Mouse (Mus musculus): ENCODE data around the gene Cbfa2t3. TPM values are rescaled to one million over a fixed set of nuclear protein-coding genes. Genes with fewer than 3 reads are reported as not detected.

Gene Cbfa2t3
- total and polyA plus RNA-seq, 2 experiments from 2014 or later = 5.6 to 9.5 TPM

- no peak overlapping the region for H3K4me2 ChIP-seq (ENCODE audit: low read depth)
- H3K27me3 ChIP-seq (ENCODE audit: insufficient read depth, low read length) = no peaks in the 10 kb centered on the region
- DNase-seq (no peak), ATAC-seq (no peak)
- H3K4me3 ChIP-seq (ENCODE audit: low read depth, low read length) = no peak overlapping the region
- H3K36me3 ChIP-seq (ENCODE audit: insufficient read depth) = no peaks in the 10 kb centered on the region; the same call in 1 of the 2 replicates
- no peak for TF ChIP-seq CTCF (IDR thresholded peaks at IDR 0.05; ENCODE audit: low read depth)
- H3K9me3 ChIP-seq (ENCODE audit: low read length) = no peaks in the 10 kb centered on the region
- H3K27ac ChIP-seq (ENCODE audit: low read depth, low read length) = no peak overlapping the region
- no peaks in the 10 kb centered on the region for H3K4me1 ChIP-seq (ENCODE audit: insufficient read depth)
- WGBS = 90% methylated on average over 17 of the region's 17 CpGs
- no peak overlapping the region for H3K9ac ChIP-seq
Measured at GRCm38 (mm10) chr8:122623844-122624642, 74.9 kb downstream of the Cbfa2t3 start.

DNA sequence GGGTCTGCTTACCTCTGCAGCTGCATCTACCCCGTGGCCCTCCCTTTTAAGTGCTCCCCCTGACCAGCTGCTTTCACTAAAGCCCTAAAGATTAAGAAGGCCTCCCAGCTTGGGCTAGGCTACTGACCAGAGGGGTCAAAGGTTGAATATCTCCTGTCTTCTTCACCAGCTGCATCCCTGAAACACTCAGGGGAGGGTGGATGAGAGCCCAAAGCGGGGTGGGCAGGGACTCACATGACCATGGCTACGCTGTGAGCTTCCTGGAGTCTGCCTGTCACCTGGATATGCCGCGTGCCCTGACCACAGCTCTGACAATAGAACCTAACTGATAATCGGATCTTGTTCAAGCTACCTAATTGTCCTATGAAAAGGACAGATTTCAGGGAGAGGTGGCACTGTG, 76.2 kb downstream of the Cbfa2t3 start, which contains the start of gene Pabpn1l:
Gene Pabpn1l (minus strand): TSS at position 13 of the 400 bp plus-strand sequence.
- no peak for TF ChIP-seq CTCF (IDR thresholded peaks at IDR 0.05; ENCODE audit: low read depth)
- Histone ChIP-seq H3K4me2 (ENCODE audit: low read depth) (no peak within 1 kb of the TSS), H3K9ac (no peak within 1 kb of the TSS), H3K36me3 (ENCODE audit: insufficient read depth) (no peaks in the 10 kb centered on the region), H3K4me1 (ENCODE audit: insufficient read depth) (no peaks in the 10 kb centered on the region), H3K9me3 (ENCODE audit: low read length) (no peaks in the 10 kb centered on the region), H3K27ac (ENCODE audit: low read depth, low read length) (no peak within 1 kb of the TSS), H3K27me3 (ENCODE audit: insufficient read depth, low read length) (no peaks in the 10 kb centered on the region), H3K4me3 (ENCODE audit: low read depth, low read length) (no peak within 1 kb of the TSS)
- ATAC-seq (no peak), DNase-seq (no peak)
- WGBS = 67% methylated on average over 6 of the region's 6 CpGs

GRCm38 (mm10) chr8:122620446-122620845, 78.5 kb downstream of the Cbfa2t3 start:
- 39% methylated on average over 5 of the region's 5 CpGs for WGBS

GRCm38 (mm10) chr8:122618660-122619378, 80.1 kb downstream of the Cbfa2t3 start:
- Histone ChIP-seq H3K36me3 (ENCODE audit: insufficient read depth) (peaks cover 12% of the 10 kb centered on the region; the same call in 1 of the 2 replicates), H3K4me2 (ENCODE audit: low read depth) (no peak overlapping the region), H3K9ac (no peak overlapping the region), H3K27me3 (ENCODE audit: insufficient read depth, low read length) (no peaks in the 10 kb centered on the region), H3K27ac (ENCODE audit: low read depth, low read length) (no peak overlapping the region), H3K9me3 (ENCODE audit: low read length) (no peaks in the 10 kb centered on the region), H3K4me3 (ENCODE audit: low read depth, low read length) (no peak overlapping the region), H3K4me1 (ENCODE audit: insufficient read depth) (no peaks in the 10 kb centered on the region)
- ATAC-seq = no peak
- DNase-seq = no peak
- no peak for TF ChIP-seq CTCF (IDR thresholded peaks at IDR 0.05; ENCODE audit: low read depth)
- WGBS = 65% methylated on average over 6 of the region's 6 CpGs

More at GRCm38 (mm10) chr8:122620446-122620845, 78.5 kb downstream of the Cbfa2t3 start:
- Histone ChIP-seq H3K4me2 (ENCODE audit: low read depth) (no peak overlapping the region), H3K9me3 (ENCODE audit: low read length) (no peaks in the 10 kb centered on the region), H3K27ac (ENCODE audit: low read depth, low read length) (no peak overlapping the region), H3K27me3 (ENCODE audit: insufficient read depth, low read length) (no peaks in the 10 kb centered on the region), H3K4me3 (ENCODE audit: low read depth, low read length) (no peak overlapping the region), H3K36me3 (ENCODE audit: insufficient read depth) (0 out of 2 replicates have a peak, but pooled peaks cover under 1% of the 10 kb centered on the region), H3K9ac (no peak overlapping the region), H3K4me1 (ENCODE audit: insufficient read depth) (no peaks in the 10 kb centered on the region)
- TF ChIP-seq CTCF (IDR thresholded peaks at IDR 0.05; ENCODE audit: low read depth) = no peak
- no peak for ATAC-seq
- DNase-seq = no peak

DNA sequence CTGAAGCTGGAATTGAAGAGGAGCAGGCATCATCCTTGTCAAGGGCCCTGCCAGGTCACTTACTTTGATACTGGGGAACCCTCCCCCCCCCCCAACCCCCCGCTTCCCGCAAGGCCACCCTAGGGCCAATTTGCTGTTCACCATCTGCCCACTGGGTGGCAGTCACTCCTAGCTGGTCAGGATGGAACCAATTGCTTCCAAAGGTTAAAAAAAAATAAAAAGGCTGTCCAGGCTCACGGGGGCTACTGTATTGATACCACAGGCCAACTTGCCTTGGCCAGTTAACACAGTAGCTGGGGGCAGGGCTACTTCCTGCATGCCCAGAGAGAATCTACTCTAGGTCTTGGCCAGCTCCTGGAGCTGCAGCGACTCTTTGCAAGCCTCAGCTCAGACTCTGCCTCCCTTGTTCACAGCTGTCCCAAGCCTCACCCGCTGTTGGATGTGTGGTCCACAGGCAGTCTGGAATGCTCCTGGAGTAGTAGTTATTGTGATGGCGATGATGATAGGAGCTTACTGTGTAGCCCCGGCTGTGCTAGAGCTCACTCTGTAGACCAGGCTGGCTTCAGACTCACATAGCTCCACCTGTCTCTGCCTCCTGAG, 80.9 kb downstream of the Cbfa2t3 start:
- DNase-seq = peak; percentile 85
- Histone ChIP-seq H3K9me3 (ENCODE audit: low read length) (no peaks in the 10 kb centered on the region), H3K4me3 (ENCODE audit: low read depth, low read length) (no peak overlapping the region), H3K4me1 (ENCODE audit: insufficient read depth) (no peaks in the 10 kb centered on the region), H3K27me3 (ENCODE audit: insufficient read depth, low read length) (no peaks in the 10 kb centered on the region), H3K27ac (ENCODE audit: low read depth, low read length) (no peak overlapping the region), H3K9ac (no peak overlapping the region), H3K36me3 (ENCODE audit: insufficient read depth) (peaks cover 12% of the 10 kb centered on the region; the same call in 1 of the 2 replicates), H3K4me2 (ENCODE audit: low read depth) (no peak overlapping the region)
- peak; percentile 47 for ATAC-seq
- WGBS = 31% methylated on average over 5 of the region's 7 CpGs
- TF ChIP-seq CTCF (IDR thresholded peaks at IDR 0.05; ENCODE audit: low read depth) = peak; percentile 74

GRCm38 (mm10) chr8:122616181-122616905, 82.6 kb downstream of the Cbfa2t3 start:
- no peak overlapping the region for H3K9ac ChIP-seq
- no peaks in the 10 kb centered on the region for H3K9me3 ChIP-seq (ENCODE audit: low read length)
- 70% methylated on average over 9 of the region's 9 CpGs for WGBS
- ATAC-seq (no peak), DNase-seq (no peak)
- H3K27me3 ChIP-seq (ENCODE audit: insufficient read depth, low read length) = no peaks in the 10 kb centered on the region
- peaks cover 12% of the 10 kb centered on the region; the same call in 1 of the 2 replicates for H3K36me3 ChIP-seq (ENCODE audit: insufficient read depth)
- H3K4me1 ChIP-seq (ENCODE audit: insufficient read depth) = peaks cover 9% of the 10 kb centered on the region
- no peak overlapping the region for H3K4me3 ChIP-seq (ENCODE audit: low read depth, low read length)
- H3K4me2 ChIP-seq (ENCODE audit: low read depth) = no peak overlapping the region
- H3K27ac ChIP-seq (ENCODE audit: low read depth, low read length) = no peak overlapping the region
- no peak for TF ChIP-seq CTCF (IDR thresholded peaks at IDR 0.05; ENCODE audit: low read depth)
